In genomic region chr10:58601946-58602345, GRCm38 (mm10) we compare ENCODE assay signal across 13 mouse cellular contexts.
DNase-seq lines count a peak whose midpoint lies in the region; ATAC-seq and TF ChIP-seq lines count a peak whose summit lies in the region.
"Had no signal": no experiment of that assay in that cellular context is flagged by ENCODE, and none has a peak within 500 bp of the region (broad histone marks: within the 10 kb centered on the region; RNA-seq: fewer than 3 reads in every experiment).

No protein-coding gene starts in this region.

- no peaks in the 10 kb centered on the region for H3K9me3 ChIP-seq in intestine, embryonic 16.5 days (ENCODE audit: control insufficient read depth, low read length)
- H3K9me3 ChIP-seq in intestine, postnatal 0 days (ENCODE audit: control insufficient read depth), result no peaks in the 10 kb centered on the region
- no peaks in the 10 kb centered on the region; the same call in 1 of the 2 replicates for H3K9me3 ChIP-seq in forebrain, embryonic 10.5 days
- H3K9me3 ChIP-seq in hindbrain, embryonic 12.5 days (replicated peaks), result no peaks in the 10 kb centered on the region
- H3K9me3 ChIP-seq in midbrain, embryonic 14.5 days (ENCODE audit: control insufficient read depth, low read length), result no peaks in the 10 kb centered on the region

- no peaks in the 10 kb centered on the region for H3K4me1 ChIP-seq in intestine, embryonic 16.5 days (ENCODE audit: control insufficient read depth, insufficient read depth, low read length)
- H3K4me1 ChIP-seq in intestine, postnatal 0 days (replicated peaks; ENCODE audit: control insufficient read depth, insufficient read depth, low read length), result no peaks in the 10 kb centered on the region
- H3K4me1 ChIP-seq in forebrain, embryonic 10.5 days, result peaks cover 17% of the 10 kb centered on the region
- peaks cover 8% of the 10 kb centered on the region; the same call in 1 of the 2 replicates for H3K4me1 ChIP-seq in hindbrain, embryonic 12.5 days
- H3K4me1 ChIP-seq in midbrain, embryonic 14.5 days (ENCODE audit: control insufficient read depth, insufficient read depth, low read length), result peaks cover 9% of the 10 kb centered on the region

- no peak for DNase-seq in forebrain, embryonic 10.5 days (ENCODE audit: extremely low spot score, low spot score)
- no peak for DNase-seq in midbrain, embryonic 14.5 days
- DNase-seq in retina, embryonic 14.5 days (ENCODE audit: low spot score), result no peak
- no peak for DNase-seq in heart, postnatal 36 days
- DNase-seq: kidney, postnatal 36 days; lung, postnatal 4 days; spleen, adult 18-20 months; thymus, adult 18-20 months had no signal

- no peak for TF ChIP-seq CTCF in intestine, postnatal 0 days (IDR thresholded peaks at IDR 0.05; ENCODE audit: low read depth)

- H3K36me3 ChIP-seq in intestine, embryonic 16.5 days (ENCODE audit: control insufficient read depth, insufficient read depth, low read length), result no peaks in the 10 kb centered on the region
- no peaks in the 10 kb centered on the region for H3K36me3 ChIP-seq in intestine, postnatal 0 days (ENCODE audit: control insufficient read depth, insufficient read depth)
- no peaks in the 10 kb centered on the region for H3K36me3 ChIP-seq in forebrain, embryonic 10.5 days (replicated peaks)
- H3K36me3 ChIP-seq in hindbrain, embryonic 12.5 days, result no peaks in the 10 kb centered on the region
- no peaks in the 10 kb centered on the region for H3K36me3 ChIP-seq in midbrain, embryonic 14.5 days (ENCODE audit: control insufficient read depth, insufficient read depth, low read length)

- H3K4me2 ChIP-seq in intestine, embryonic 16.5 days (ENCODE audit: low read depth, low read length), result no peak overlapping the region
- no peak overlapping the region for H3K4me2 ChIP-seq in intestine, postnatal 0 days (replicated peaks; ENCODE audit: low read depth)
- H3K4me2 ChIP-seq in hindbrain, embryonic 12.5 days (replicated peaks), result no peak overlapping the region
- H3K4me2 ChIP-seq in midbrain, embryonic 14.5 days (ENCODE audit: low read length), result no peak overlapping the region
- H3K4me2 ChIP-seq: heart, embryonic 11.5 days had no signal

- no peaks in the 10 kb centered on the region for H3K27me3 ChIP-seq in intestine, embryonic 16.5 days (replicated peaks; ENCODE audit: control insufficient read depth, insufficient read depth, low read length)
- no peaks in the 10 kb centered on the region for H3K27me3 ChIP-seq in intestine, postnatal 0 days (replicated peaks; ENCODE audit: control insufficient read depth, insufficient read depth, low read length)
- no peaks in the 10 kb centered on the region for H3K27me3 ChIP-seq in forebrain, embryonic 10.5 days (ENCODE audit: poor library complexity, severe bottlenecking)
- H3K27me3 ChIP-seq in hindbrain, embryonic 12.5 days, result no peaks in the 10 kb centered on the region
- H3K27me3 ChIP-seq in midbrain, embryonic 14.5 days (ENCODE audit: control insufficient read depth, insufficient read depth, low read length), result no peaks in the 10 kb centered on the region

- H3K27ac ChIP-seq in intestine, embryonic 16.5 days (ENCODE audit: low read length), result peak overlapping the region; percentile 11; the same call in 1 of the 2 replicates
- H3K27ac ChIP-seq in intestine, postnatal 0 days (ENCODE audit: low read depth, low read length), result no peak overlapping the region
- peak overlapping the region; percentile 12 for H3K27ac ChIP-seq in forebrain, embryonic 10.5 days
- H3K27ac ChIP-seq in hindbrain, embryonic 12.5 days, result peak overlapping the region; percentile 52; the same call in 1 of the 2 replicates
- H3K27ac ChIP-seq in midbrain, embryonic 14.5 days (replicated peaks; ENCODE audit: low read depth, low read length), result 0 out of 2 replicates have a peak overlapping the region, but pooled peaks have one; percentile 32
- H3K27ac ChIP-seq: liver, embryonic 14.5 days had no signal

- H3K9ac ChIP-seq in intestine, embryonic 16.5 days (ENCODE audit: low read depth, low read length), result no peak overlapping the region
- no peak overlapping the region for H3K9ac ChIP-seq in intestine, postnatal 0 days (ENCODE audit: low read depth, low read length)
- no peak overlapping the region for H3K9ac ChIP-seq in hindbrain, embryonic 12.5 days
- no peak overlapping the region for H3K9ac ChIP-seq in midbrain, embryonic 14.5 days (replicated peaks; ENCODE audit: low read length)
- H3K9ac ChIP-seq: liver, embryonic 14.5 days had no signal

- intact Hi-C loops in heart, postnatal 36 days (cut with DNase I), result no loop called here

- no peak overlapping the region for H3K4me3 ChIP-seq in intestine, embryonic 16.5 days (ENCODE audit: low read length)
- H3K4me3 ChIP-seq in intestine, postnatal 0 days (ENCODE audit: low read depth, low read length), result no peak overlapping the region
- no peak overlapping the region for H3K4me3 ChIP-seq in forebrain, embryonic 10.5 days
- no peak overlapping the region for H3K4me3 ChIP-seq in hindbrain, embryonic 12.5 days
- no peak overlapping the region for H3K4me3 ChIP-seq in midbrain, embryonic 14.5 days (replicated peaks; ENCODE audit: low read depth, low read length)

- no peak for ATAC-seq in intestine, embryonic 16.5 days
- no peak for ATAC-seq in intestine, postnatal 0 days
- peak; percentile 31; the same call in 1 of the 2 replicates for ATAC-seq in hindbrain, embryonic 12.5 days (ENCODE audit: low FRiP score)
- ATAC-seq in midbrain, embryonic 14.5 days (ENCODE audit: low FRiP score, low TSS enrichment), result no peak

- WGBS in intestine, embryonic 16.5 days, result 73% methylated on average over 7 of the region's 7 CpGs
- WGBS in intestine, postnatal 0 days, result 75% methylated on average over 7 of the region's 7 CpGs
- 75% methylated on average over 7 of the region's 7 CpGs for WGBS in forebrain, embryonic 10.5 days
- WGBS in hindbrain, embryonic 12.5 days, result 76% methylated on average over 7 of the region's 7 CpGs
- WGBS in midbrain, embryonic 14.5 days, result 82% methylated on average over 7 of the region's 7 CpGs
